Mouse (Mus musculus): Measurements from ENCODE around the gene Ssrp1.

Gene Ssrp1

GRCm38 (mm10) chr2:85034169-85034568 is 2.9 kb upstream of the Ssrp1 start:
- CTCF ChIA-PET, result interaction anchor here (0.7 kb wide), 1 partner anchor 494 kb away, joined by 11 read pairs; no protein-coding TSS in a partner anchor

- CTCF ChIA-PET, result no interaction called here
These were observed 457 bp upstream of the Ssrp1 start for GRCm38 (mm10) chr2:85036507-85037046.

GRCm38 (mm10) chr2:85038336-85038735 is 1.3 kb downstream of the Ssrp1 start:
- CTCF ChIA-PET, result interaction anchor here (0.5 kb wide), 1 partner anchor 169 kb away, joined by 3 read pairs; no protein-coding TSS in a partner anchor

GRCm38 (mm10) chr2:85043623-85044022 is 6.6 kb downstream of the Ssrp1 start:
- CTCF ChIA-PET, result no interaction called here

GRCm38 (mm10) chr2:85046222-85046621 is 9.2 kb downstream of the Ssrp1 start:
- CTCF ChIA-PET, result interaction anchor here (0.6 kb wide), 1 partner anchor 334 kb away, joined by 6 read pairs; no protein-coding TSS in a partner anchor

GRCm38 (mm10) chr2:85047081-85047480 is 10.0 kb downstream of the Ssrp1 start:
- CTCF ChIA-PET, result interaction anchor here (0.6 kb wide), 1 partner anchor 309 kb away, joined by 4 read pairs; no protein-coding TSS in a partner anchor

- CTCF ChIA-PET, result interaction anchor here (0.6 kb wide), 1 partner anchor 198 kb away, joined by 3 read pairs; no protein-coding TSS in a partner anchor
These were observed 10.6 kb downstream of the Ssrp1 start, which contains the start of gene Tnks1bp1 for GRCm38 (mm10) chr2:85047596-85048167. TSS of gene Tnks1bp1 (plus strand) at chr2:85048022.

- CTCF ChIA-PET, result interaction anchor here (0.6 kb wide), 1 partner anchor 198 kb away, joined by 3 read pairs; no protein-coding TSS in a partner anchor
These were observed 11.2 kb downstream of the Ssrp1 start for GRCm38 (mm10) chr2:85048168-85048751.

GRCm38 (mm10) chr2:85049277-85049676 is 12.2 kb downstream of the Ssrp1 start:
- CTCF ChIA-PET, result no interaction called here

GRCm38 (mm10) chr2:85050001-85050634 is 13.1 kb downstream of the Ssrp1 start:
- CTCF ChIA-PET, result interaction anchor here (0.6 kb wide), 1 partner anchor 15 kb away, joined by 8 read pairs; no protein-coding TSS in a partner anchor

GRCm38 (mm10) chr2:85050746-85051145 is 13.7 kb downstream of the Ssrp1 start:
- CTCF ChIA-PET, result interaction anchor here (0.6 kb wide), 2 partner anchors 15 to 111 kb away, joined by 5 to 8 read pairs; no protein-coding TSS in a partner anchor

GRCm38 (mm10) chr2:85053192-85053816 is 16.3 kb downstream of the Ssrp1 start:
- CTCF ChIA-PET, result no interaction called here

GRCm38 (mm10) chr2:85056711-85057110 is 19.7 kb downstream of the Ssrp1 start:
- CTCF ChIA-PET, result interaction anchor here (0.8 kb wide), 1 partner anchor 149 kb away, joined by 5 read pairs; no protein-coding TSS in a partner anchor

- CTCF ChIA-PET, result interaction anchor here (0.7 kb wide), 1 partner anchor 459 kb away, joined by 8 read pairs; no protein-coding TSS in a partner anchor
These were observed 22.6 kb downstream of the Ssrp1 start for GRCm38 (mm10) chr2:85059677-85060076.

- CTCF ChIA-PET, result no interaction called here
These were observed 23.6 kb downstream of the Ssrp1 start for GRCm38 (mm10) chr2:85060591-85061060.

GRCm38 (mm10) chr2:85061107-85061541 is 24.1 kb downstream of the Ssrp1 start:
- CTCF ChIA-PET, result no interaction called here

GRCm38 (mm10) chr2:85065141-85065875 is 28.3 kb downstream of the Ssrp1 start:
- CTCF ChIA-PET, result interaction anchor here (0.6 kb wide), 1 partner anchor 15 kb away, joined by 8 read pairs; no protein-coding TSS in a partner anchor

- CTCF ChIA-PET, result no interaction called here
These were observed 29.9 kb downstream of the Ssrp1 start for GRCm38 (mm10) chr2:85066937-85067336.

- CTCF ChIA-PET, result no interaction called here
These were observed 31.0 kb downstream of the Ssrp1 start for GRCm38 (mm10) chr2:85067903-85068625.

GRCm38 (mm10) chr2:85068626-85069025 is 31.6 kb downstream of the Ssrp1 start:
- CTCF ChIA-PET, result no interaction called here
